Mouse (Mus musculus) layer of hippocampus, adult 2 months (tissue): ENCODE measurements at regions not wholly inside any gene's neighbourhood (a gene's known extent, or its start where the extent isn't known, plus 50 kb on each side); places are given as distances from the start of the nearest gene placed in this dataset.
"Not testable (repeated sequence)": the region's sequence is repeated elsewhere in the genome, so short reads cannot be mapped to it uniquely, and the experiment has no call there.

Experiments
- DNase-seq, 2 experiments: peaks; one replicate each; pipeline ENCODE4 v3.0.0; 2022; ENCODE audit warnings: low spot score in 2 of 2
- H3K27ac ChIP-seq: fragments of 200-600 bp; 2 replicates; pipeline ENCODE4 v1.8.1; 2022
- H3K4me3 ChIP-seq: fragments of 200-600 bp; 2 replicates; pipeline ENCODE4 v1.8.1; 2022; ENCODE audit warnings: mild to moderate bottlenecking
- CTCF ChIP-seq: fragments of 200-600 bp; conservative IDR thresholded peaks from 2 replicates; pipeline ENCODE4 v1.8.1; 2022; ENCODE audit warnings: antibody characterized with exemption, mild to moderate bottlenecking, moderate library complexity

DNA sequence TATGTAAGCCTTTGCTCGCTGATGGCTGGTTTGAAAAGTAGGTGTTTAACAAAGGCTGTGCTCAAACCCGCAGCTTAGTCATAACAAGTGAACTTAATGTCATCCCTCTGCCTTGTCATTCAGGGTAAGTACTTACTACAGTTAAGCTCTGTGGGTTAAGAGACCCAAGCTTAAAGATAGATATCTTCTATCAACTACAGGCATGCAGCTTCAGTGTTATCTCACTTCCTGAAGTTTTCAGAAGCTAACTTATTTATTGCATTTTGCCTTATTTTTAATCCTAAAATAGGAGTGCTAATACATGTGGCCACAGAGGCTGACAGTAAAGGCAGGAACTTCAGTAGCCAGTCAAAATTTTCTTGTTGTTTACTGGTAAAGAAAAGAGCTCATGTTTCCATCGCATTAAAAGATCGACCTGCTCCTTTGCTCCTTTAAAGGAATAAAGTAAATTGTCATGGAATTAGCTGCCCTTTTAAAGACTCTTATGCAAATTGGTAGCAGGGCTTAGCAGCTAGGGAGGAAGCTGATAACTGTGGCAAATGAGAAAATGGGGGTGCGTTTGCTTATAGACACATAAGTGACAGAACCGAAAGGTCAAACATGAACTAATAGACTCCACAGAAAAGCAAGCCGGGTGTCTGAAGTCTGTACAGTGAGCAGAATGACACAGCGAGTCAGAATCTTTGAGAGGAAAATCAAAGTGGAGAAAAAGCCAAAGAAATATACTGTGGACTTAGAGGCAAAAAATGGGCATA is 55.9 kb upstream of the Inpp4b start:
- Histone ChIP-seq H3K27ac (no peak overlapping the region), H3K4me3 (no peak overlapping the region)
- no peak for DNase-seq
- TF ChIP-seq CTCF: no peak

DNA sequence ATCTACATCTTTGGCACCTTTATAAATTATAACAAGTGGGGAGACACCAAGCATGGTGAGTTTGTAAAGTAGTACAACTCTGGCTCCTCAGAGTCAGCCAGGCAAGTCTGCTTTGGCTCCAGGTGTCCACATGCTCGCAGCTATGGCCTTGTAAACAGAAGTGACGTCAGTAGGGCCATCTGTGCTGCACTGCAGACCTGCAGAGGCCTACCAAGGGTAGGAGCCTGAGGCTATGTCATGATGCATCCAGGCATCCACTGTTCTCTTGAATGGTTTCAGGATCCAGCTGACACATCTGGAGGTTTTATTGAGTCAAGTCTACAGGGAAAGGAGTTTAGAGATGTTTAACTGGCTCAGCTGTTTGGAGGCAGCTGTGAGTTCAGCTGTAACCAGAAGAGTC is 82.3 kb upstream of the Inpp4b start:
- Histone ChIP-seq H3K4me3 (no peak overlapping the region), H3K27ac (no peak overlapping the region)
- no peak for DNase-seq
- TF ChIP-seq CTCF: no peak

DNA sequence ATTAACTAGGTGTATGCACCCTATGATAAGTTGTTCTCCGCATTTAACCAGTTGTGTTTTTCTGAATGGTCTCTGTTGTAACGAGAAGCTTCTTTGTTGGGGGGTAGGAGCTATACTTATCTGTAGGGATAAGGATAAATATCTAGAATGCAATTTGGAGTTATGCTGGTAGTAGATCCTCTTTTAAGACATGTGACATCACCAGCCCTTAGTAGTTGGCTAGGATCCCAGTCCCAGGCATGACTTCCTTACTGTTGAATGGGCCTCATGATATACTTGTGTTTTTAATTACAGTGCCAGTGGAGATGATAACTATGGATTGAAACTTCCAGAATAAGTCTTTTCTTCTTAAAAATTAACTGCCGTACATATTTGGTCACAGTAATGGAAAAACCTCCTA is 118.5 kb upstream of the Inpp4b start:
- TF ChIP-seq CTCF: no peak
- Histone ChIP-seq H3K4me3 (no peak overlapping the region), H3K27ac (no peak overlapping the region)
- no peak for DNase-seq

DNA sequence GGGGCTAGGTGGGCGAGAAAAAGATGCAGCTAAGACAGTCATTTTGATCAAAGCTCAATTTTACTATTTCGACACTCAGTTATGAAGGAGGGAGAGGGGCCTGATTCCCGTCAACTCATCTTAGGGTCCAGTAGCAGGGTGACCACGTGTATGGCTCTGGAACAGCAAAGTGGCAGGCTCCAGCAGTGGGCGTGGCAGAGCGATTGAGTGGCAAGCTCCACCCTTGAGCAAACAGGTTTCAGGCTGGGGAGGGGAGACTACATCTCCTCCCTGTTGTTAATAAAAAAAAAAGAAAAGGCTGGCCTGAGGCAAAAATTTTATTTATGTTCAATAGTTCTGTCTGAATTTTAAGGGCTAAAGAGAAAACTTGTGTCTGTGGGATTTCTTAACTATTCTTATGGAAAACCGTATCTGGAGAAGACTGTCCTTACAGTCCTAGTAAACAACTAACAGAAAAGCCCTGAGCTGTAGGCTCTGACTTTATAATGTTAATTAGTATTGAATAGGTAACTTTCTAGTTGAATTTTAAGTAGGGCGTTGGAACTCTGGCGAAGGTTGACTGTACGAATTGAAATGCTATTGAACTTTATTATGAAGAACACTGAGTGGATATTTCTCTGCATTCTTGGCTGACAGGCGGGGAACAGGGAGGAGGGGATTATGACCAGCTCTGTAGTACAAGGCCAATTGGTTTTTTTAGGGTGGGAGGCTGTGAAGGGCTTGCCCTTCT is 155.1 kb upstream of the Inpp4b start:
- not testable (repeated sequence) for DNase-seq, H3K27ac ChIP-seq

DNA sequence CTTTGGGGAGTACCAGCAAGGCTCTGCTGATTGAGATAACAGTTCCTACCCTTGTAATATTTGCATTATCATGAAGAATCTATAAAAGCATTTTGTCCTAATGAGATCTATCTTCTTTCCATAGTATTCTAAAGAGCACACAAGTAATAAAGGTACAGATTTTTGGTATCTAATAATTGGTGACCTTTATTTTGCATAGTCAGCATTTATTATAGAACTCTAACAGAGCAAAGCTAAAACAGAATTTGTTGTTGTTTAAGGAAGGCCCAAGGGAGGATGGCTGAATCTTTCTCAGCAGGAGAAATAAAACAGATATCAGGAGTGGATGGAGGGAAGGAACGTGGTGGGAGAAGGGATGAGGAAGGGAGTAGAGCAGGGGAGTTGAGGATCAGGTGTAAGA is 160.8 kb upstream of the Usp38 start:
- no peak for TF ChIP-seq CTCF
- Histone ChIP-seq H3K27ac (no peak overlapping the region), H3K4me3 (no peak overlapping the region)
- no peak for DNase-seq

More for the DNA sequence above, 155.1 kb upstream of the Inpp4b start:
- H3K4me3 ChIP-seq: not testable (repeated sequence)

DNA sequence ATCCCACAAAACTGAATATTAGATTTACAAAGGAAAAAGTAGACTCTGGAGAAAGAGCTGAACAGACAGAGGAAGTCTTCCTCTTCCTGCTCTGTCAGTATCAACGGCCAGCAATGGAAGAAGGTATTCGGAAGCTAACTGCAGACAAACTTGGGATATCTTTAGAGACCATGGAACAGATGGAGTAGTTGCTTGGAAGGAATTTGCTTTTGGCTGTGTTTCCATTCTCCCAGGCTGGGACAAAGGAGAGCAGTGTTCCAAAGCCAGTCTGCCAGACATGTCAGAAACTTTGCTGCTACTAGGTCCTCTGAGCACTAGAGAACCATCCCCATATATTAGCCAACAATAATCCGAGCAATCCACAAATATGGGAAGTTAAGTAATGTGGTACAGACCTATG is 132.5 kb upstream of the Usp38 start:
- DNase-seq: no peak

DNA sequence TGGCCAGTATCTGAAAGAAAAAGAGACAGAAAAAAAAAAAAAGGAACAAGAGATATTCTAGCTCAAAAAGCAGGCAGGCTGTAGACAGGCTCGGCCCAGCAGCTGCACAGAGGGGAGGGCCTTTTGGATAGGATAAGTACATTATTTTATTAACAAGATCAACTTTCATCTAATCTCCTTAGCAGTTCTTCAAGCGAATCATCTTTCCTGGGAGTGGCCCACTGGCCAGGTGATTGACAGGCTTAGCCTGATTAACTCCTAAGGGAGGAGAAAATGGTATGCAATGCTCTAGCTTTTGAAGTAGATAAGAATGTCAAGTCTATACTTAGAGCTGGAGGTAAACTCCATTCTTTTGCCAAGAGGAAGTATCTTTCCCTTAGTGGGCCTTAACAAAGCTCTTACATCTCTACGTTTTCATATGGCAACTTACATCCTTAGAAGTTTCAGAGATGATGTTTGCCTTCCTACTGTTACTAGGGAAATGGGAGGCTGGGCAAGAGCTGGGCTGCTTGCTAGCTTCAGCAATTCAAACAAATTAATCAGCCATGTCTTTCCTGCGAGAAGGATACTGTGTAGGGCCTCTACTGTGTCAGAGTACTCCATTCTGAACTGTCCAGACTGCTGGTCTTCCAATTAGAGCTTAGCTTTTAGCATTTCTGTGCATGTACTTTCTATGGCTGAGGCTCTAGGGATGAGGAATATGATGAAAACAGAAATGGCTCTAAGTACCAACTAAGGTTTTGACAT is 92.2 kb upstream of the Usp38 start:
- DNase-seq: no peak
- H3K4me3 ChIP-seq: no peak overlapping the region
- no peak overlapping the region for H3K27ac ChIP-seq
- TF ChIP-seq CTCF: no peak

More for the DNA sequence above, 132.5 kb upstream of the Usp38 start:
- TF ChIP-seq CTCF: no peak
- no peak overlapping the region for H3K27ac ChIP-seq
- H3K4me3 ChIP-seq: no peak overlapping the region

DNA sequence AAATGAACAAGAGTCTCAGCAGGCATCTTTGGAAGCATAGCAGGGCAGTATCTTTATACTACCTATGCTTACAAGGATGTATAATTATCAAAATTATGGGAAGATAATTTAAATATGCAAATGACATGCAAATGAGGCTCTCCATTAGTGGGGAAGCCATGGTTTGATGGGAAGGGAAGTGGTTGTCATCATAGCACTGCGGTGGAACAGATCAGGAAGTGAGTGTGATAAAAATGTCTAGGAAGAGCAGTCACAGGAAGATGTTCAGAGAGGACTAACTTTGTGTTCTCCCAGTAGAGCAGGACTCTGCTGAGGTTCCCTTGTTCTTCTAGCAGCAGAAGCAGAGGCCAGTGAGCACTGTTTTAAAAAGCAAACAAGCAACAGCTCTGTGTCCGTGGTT is 84.2 kb upstream of the Usp38 start:
- Histone ChIP-seq H3K4me3 (no peak overlapping the region), H3K27ac (no peak overlapping the region)
- no peak for TF ChIP-seq CTCF
- no peak for DNase-seq

DNA sequence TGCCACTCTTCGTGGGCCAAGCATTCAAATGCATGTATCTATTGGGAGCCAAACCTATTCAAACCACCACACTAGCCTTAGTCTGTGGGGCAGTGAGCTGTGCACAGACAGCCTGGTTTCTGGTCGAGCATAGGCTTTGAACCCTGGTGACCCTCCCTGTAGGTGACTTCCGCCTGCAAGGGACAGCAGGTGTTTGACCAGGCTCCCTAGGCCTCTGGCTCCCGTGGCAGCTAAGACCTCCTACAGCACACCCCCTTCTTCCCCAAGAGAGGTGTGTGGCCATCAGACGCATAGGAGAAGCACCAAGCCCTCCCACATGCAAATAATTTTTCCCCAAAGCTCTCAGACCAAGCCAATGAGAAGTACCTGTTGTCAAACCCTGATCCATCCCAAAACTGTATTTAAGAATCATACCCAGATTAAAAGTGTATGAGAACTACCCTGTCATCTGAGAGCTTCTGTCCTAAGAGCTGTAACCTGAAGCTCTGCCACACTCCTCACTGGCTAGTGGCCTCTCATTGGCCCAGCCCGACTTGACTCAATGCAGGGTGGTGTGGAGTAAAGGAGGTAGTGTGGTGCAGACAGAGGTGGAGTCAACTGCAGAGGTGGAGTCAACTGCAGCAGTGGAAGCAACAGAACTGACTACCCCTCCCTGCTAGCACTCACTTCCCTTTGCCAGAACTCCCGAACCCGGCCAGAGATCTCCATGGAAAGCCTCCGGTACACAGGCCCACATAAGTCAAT is 82.5 kb upstream of the Usp38 start:
- TF ChIP-seq CTCF: no peak
- Histone ChIP-seq H3K4me3 (no peak overlapping the region), H3K27ac (no peak overlapping the region)
- no peak for DNase-seq

DNA sequence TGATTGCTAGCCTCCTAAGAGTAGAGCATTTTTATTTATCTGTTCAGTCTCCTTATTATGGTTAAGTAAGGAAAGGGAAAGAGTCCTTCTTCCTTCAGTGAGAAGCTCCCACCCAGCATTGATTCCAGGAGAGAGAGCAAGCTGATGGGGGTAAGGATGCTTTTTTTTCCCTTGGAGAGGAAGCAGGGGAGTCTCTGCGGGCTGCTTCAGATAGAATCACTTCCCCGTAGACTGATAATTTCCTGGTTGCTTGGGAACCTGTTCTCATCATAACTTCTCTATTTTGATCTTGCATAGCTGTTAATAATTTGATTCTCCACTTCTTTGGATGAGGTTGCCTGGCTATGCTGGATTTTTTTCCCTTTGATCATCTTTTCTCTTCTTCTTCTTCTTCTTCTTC is 80.5 kb upstream of the Usp38 start:
- no peak for TF ChIP-seq CTCF
- Histone ChIP-seq H3K4me3 (no peak overlapping the region), H3K27ac (no peak overlapping the region)
- no peak for DNase-seq

DNA sequence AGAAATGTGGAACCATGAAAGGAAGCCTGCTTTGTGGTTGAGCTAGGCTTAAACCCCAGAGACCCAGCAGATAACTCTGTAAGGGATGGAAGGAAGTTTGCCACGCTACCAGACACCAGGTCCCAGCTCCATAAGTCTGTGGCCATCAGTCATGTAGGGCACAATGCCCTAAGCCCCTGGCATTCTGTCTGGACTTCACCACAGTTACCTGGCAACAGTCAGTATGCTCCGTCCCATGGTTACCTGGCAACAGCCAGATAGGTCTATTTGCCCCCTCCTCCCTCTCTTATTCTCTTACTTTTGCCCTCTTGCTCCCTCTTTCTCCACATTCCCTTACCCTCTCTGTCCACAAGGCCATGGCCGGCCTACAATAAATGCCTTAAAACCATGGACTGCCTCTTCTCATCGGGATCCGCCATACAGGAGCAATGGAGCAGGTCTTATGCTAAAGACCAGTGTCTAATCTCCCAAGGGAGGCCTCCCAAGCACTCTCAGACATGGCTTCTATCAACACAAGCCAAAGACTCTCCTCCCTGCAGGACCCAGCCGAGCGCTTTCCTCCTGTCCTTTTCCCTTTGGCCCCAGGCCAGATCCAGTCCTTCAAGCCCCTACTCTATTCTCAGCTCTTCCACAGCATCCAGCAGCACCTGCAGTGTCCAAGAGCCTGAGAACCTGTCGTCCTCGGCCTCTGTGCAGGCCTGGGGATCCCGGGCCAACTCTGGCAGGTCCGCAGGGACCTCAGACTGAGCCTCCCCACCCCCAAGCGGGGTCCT is 66.3 kb upstream of the Usp38 start:
- Histone ChIP-seq H3K27ac (no peak overlapping the region), H3K4me3 (no peak overlapping the region)
- DNase-seq: no peak
- TF ChIP-seq CTCF: no peak

DNA sequence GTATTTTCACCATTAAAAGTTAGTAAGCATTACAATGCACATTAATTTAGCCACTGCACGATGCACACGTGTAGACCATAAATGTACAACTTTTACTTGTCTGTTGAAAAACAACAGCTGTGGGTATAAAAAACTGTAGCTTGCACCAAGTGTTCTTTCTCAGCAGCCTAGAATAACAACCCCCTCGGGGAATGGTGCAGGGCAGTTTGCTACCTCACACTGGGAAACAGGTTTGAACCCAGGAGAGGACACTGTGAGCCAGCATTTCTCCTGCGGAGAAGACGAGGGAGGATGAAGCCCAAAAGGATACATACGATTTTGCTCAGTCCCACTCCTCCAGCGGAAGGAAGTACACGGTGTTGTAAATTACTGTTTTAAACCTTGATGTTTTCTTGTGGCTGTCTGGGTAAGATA is 65.2 kb upstream of the Usp38 start:
- TF ChIP-seq CTCF: no peak
- no peak overlapping the region for H3K27ac ChIP-seq
- no peak for DNase-seq
- no peak overlapping the region for H3K4me3 ChIP-seq
